Mouse (Mus musculus): ENCODE measurements at regions not wholly inside any gene's neighbourhood (a gene's known extent, or its start where the extent isn't known, plus 50 kb on each side); places are given as distances from the start of the nearest gene placed in this dataset.

DNA sequence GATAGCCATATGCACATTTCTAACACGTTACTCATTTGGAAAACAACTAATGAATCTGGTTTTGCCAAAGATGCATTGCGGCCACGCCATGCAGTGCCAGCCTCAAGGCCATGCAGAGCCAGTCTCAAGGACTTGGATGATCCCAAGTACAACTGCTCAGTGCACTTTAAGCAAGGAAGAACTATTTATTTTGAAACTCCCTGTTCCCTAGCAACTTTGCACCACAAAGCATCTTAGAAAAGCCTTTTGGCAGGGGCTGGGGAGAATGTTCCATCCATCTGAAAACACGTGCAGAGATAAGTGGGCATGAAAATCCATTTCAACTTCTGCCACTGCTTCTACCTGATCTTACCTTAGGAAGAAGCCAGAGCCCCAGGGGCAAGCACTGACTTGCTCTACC, 182.1 kb upstream of the Phactr1 start:
- Histone ChIP-seq H3K36me3 (replicated peaks; ENCODE audit: low read length) (no peaks in the 10 kb centered on the region), H3K27me3 (replicated peaks) (no peaks in the 10 kb centered on the region), H3K4me3 (replicated peaks) (no peak overlapping the region), H3K9me3 (no peaks in the 10 kb centered on the region), H3K4me1 (no peaks in the 10 kb centered on the region)
- TF ChIP-seq GATA1 (IDR thresholded peaks at IDR 0.05; ENCODE audit: borderline replicate concordance, low read length) (no peak), FLI1 (IDR thresholded peaks at IDR 0.05; ENCODE audit: low read length) (no peak)

DNA sequence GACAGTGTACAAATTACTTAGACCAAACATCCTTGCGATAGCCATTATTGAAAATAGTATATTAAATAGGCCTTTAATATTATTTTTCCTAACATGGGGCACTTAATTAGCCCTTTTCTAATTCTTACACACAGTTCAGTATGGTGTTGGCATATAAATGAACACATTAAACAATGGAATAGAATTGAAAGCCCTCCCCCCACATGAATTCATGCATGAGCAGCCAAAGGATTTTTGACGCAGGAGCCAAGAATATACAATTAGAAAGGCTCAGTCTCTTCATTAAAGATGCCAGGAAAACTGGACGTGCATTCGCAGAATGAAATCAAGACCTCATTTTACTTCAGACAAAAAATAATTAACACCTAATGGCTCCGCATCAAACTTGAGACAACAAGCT, 172.9 kb upstream of the Phactr1 start:
- TF ChIP-seq GATA1 (IDR thresholded peaks at IDR 0.05; ENCODE audit: borderline replicate concordance, low read length) (no peak), FLI1 (IDR thresholded peaks at IDR 0.05; ENCODE audit: low read length) (no peak)
- H3K36me3 ChIP-seq (replicated peaks; ENCODE audit: low read length): no peaks in the 10 kb centered on the region
- H3K27me3 ChIP-seq (replicated peaks): no peaks in the 10 kb centered on the region
- H3K9me3 ChIP-seq: no peaks in the 10 kb centered on the region
- H3K4me3 ChIP-seq (replicated peaks): no peak overlapping the region
- H3K4me1 ChIP-seq: no peaks in the 10 kb centered on the region

DNA sequence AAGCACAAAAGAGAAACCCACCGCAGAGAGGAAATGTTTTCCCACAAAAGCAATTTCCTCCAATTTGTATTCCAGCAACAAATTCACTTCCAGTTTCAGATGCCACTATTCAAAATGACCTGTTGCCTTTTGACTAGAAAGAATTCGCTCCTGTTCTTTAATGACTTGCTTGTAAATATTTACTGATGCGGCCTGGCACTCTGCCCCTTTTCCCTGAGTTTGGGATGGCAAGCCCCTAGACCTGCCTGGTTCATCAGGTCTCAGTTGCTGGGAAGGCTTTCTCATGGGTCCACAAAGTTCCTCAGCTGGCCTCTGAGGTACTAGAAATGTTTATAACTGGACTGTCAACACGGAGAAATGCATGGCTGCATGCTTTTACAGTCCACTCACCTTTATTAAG, 161.7 kb upstream of the Phactr1 start:
- Histone ChIP-seq H3K27me3 (replicated peaks) (no peaks in the 10 kb centered on the region), H3K9me3 (peaks cover 3% of the 10 kb centered on the region; the same call in 1 of the 2 replicates), H3K4me1 (no peaks in the 10 kb centered on the region), H3K36me3 (replicated peaks; ENCODE audit: low read length) (no peaks in the 10 kb centered on the region), H3K4me3 (replicated peaks) (no peak overlapping the region)
- no peak for TF ChIP-seq GATA1 (IDR thresholded peaks at IDR 0.05; ENCODE audit: borderline replicate concordance, low read length)
- TF ChIP-seq FLI1 (IDR thresholded peaks at IDR 0.05; ENCODE audit: low read length): no peak

DNA sequence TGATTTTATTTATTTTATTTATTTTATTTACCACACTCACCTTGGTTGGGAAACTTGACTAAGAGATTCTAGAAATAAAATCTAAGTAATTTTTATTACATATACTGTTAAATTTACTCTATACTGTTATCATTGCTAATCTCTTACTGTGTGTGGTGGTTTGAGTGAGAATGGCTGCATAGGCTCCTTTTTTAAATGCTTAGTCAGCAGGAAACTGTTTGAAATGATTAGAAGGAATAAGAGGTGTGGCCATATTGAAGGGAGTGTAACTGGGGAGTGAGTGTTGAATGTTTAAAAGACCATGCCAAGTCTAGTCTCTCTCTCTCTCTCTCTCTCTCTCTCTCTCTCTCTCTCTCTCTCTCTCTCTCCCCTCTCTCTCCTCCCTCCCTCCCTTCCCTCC, 157.9 kb upstream of the Phactr1 start:
- Histone ChIP-seq H3K9me3 (peaks cover 3% of the 10 kb centered on the region; the same call in 1 of the 2 replicates), H3K36me3 (replicated peaks; ENCODE audit: low read length) (no peaks in the 10 kb centered on the region), H3K4me1 (no peaks in the 10 kb centered on the region), H3K27me3 (replicated peaks) (no peaks in the 10 kb centered on the region), H3K4me3 (replicated peaks) (no peak overlapping the region)
- TF ChIP-seq GATA1 (IDR thresholded peaks at IDR 0.05; ENCODE audit: borderline replicate concordance, low read length) (no peak), FLI1 (IDR thresholded peaks at IDR 0.05; ENCODE audit: low read length) (no peak)

DNA sequence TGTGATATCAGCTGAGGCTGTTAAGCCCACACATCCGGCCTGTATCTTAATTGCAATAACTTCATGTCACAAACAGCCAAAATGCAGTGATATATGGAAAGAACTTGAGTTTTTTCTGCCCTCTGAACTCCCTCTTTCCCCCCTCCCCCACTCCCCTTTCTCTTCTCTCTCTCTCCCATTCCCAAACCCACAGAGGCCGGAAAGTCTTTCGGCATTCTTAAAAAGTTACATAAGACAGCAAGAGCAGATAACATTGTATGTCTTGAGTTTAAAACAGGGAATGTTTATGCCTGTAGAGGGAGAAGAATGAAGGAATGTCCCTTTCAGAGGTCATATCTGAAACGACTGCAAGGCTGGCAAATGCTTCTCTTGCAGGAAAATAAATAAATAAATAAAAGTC, 154.3 kb upstream of the Phactr1 start:
- Histone ChIP-seq H3K27me3 (replicated peaks) (no peaks in the 10 kb centered on the region), H3K4me1 (no peaks in the 10 kb centered on the region), H3K9me3 (peaks cover 3% of the 10 kb centered on the region; the same call in 1 of the 2 replicates), H3K36me3 (replicated peaks; ENCODE audit: low read length) (no peaks in the 10 kb centered on the region), H3K4me3 (replicated peaks) (no peak overlapping the region)
- TF ChIP-seq FLI1 (IDR thresholded peaks at IDR 0.05; ENCODE audit: low read length): no peak
- no peak for TF ChIP-seq GATA1 (IDR thresholded peaks at IDR 0.05; ENCODE audit: borderline replicate concordance, low read length)

DNA sequence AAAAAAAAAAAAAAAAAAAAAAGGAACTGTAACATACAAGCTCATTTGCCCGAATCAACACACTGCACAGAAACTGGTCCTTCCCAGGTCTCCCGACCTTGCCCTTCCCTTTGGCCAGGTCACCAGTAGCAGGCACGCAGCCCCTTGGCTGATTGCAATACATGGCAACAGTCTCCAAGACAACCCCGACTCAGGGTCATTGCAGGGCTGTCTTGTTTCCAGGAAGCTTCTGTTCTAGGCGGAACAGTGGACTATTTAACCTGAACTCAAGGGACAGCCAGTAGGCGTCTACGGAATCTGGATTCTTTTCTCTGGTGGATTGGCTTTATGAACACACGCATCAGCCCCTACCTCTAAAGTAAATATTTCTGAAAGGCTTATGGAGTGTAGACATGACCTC, 153.5 kb upstream of the Phactr1 start:
- Histone ChIP-seq H3K4me1 (no peaks in the 10 kb centered on the region), H3K4me3 (replicated peaks) (no peak overlapping the region), H3K9me3 (peaks cover 3% of the 10 kb centered on the region; the same call in 1 of the 2 replicates), H3K27me3 (replicated peaks) (no peaks in the 10 kb centered on the region), H3K36me3 (replicated peaks; ENCODE audit: low read length) (no peaks in the 10 kb centered on the region)
- TF ChIP-seq GATA1 (IDR thresholded peaks at IDR 0.05; ENCODE audit: borderline replicate concordance, low read length) (no peak), FLI1 (IDR thresholded peaks at IDR 0.05; ENCODE audit: low read length) (no peak)

DNA sequence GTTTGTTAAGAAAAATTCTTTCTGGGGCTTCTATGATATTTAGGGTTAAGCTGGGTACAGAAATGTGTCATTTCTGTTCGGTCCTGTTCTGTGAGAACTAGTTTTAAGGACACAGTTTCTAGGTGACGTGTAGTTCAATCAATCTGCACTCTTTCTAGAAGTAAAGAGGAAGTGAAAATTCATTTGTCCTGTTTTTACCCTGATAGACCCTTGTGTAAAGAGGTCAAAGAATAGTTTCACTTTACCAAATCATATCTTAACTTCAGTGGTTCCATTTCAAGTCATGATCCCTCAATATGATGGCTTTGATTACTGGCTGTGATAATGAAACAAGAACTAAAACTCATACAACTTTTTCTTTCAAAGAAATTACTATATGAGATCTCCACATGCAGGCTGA, 152.3 kb upstream of the Phactr1 start:
- H3K27me3 ChIP-seq (replicated peaks): no peaks in the 10 kb centered on the region
- H3K36me3 ChIP-seq (replicated peaks; ENCODE audit: low read length): no peaks in the 10 kb centered on the region

DNA sequence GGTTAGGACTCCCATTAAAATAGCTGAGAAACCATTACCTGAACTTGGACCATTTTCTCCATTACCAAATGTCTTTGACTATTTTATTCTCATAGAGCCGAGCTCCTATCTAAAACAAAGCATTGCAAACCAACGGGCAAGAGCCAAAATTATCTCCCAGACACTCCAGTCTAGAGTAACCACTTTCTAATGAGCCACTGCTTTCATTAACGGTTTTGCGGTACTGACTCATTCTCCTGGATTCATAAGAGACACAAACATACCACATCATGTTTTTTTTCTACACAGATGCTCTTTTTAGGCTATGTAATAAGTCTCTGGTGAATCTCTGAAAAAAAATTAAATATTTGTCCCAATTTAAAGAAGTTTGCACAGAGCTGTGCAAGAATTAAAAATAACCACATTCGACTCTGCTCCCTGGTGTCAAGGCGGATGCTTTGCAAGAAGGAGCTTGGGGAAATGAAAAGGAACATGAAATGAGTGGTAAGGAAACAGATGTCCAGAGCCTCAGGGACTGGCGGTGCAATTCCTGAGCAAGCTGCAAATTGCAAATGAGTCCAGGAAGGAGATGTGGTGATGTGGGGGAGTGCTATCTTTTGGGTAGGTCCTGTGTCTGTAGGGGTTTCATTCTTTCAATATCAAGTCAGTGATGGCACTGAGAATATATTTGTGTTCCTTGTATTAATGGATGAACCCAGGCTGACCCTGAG, 143.8 kb upstream of the Phactr1 start:
- TF ChIP-seq GATA1 (IDR thresholded peaks at IDR 0.05; ENCODE audit: borderline replicate concordance, low read length): no peak
- TF ChIP-seq FLI1 (IDR thresholded peaks at IDR 0.05; ENCODE audit: low read length): no peak
- peaks cover 19% of the 10 kb centered on the region for H3K9me3 ChIP-seq

More for the DNA sequence above, 152.3 kb upstream of the Phactr1 start:
- H3K4me1 ChIP-seq: no peaks in the 10 kb centered on the region
- H3K9me3 ChIP-seq: no peaks in the 10 kb centered on the region
- no peak overlapping the region for H3K4me3 ChIP-seq (replicated peaks)
- TF ChIP-seq GATA1 (IDR thresholded peaks at IDR 0.05; ENCODE audit: borderline replicate concordance, low read length) (no peak), FLI1 (IDR thresholded peaks at IDR 0.05; ENCODE audit: low read length) (no peak)

DNA sequence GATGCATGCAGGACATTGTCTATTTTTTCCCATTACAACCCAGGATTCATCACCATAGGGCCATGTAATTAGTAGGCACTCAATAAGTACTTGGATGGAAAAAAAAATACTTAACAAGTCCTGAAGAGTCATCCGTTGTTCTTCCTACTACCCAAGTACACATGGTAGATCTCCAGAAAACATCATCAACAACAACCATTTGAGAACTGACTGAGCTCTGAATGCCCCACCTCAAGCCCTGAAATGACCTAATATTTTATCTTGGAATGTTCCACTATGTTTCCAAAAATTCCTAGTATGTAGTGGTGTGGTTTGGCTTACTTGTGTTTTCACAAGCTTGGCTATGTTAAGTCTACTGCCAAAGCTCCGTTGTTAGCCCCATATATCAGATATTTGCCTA, 142.4 kb upstream of the Phactr1 start:
- TF ChIP-seq FLI1 (IDR thresholded peaks at IDR 0.05; ENCODE audit: low read length) (no peak), GATA1 (IDR thresholded peaks at IDR 0.05; ENCODE audit: borderline replicate concordance, low read length) (no peak)
- H3K36me3 ChIP-seq (replicated peaks; ENCODE audit: low read length): no peaks in the 10 kb centered on the region
- no peak overlapping the region for H3K4me3 ChIP-seq (replicated peaks)
- H3K4me1 ChIP-seq: no peaks in the 10 kb centered on the region
- peaks cover 24% of the 10 kb centered on the region for H3K9me3 ChIP-seq
- H3K27me3 ChIP-seq (replicated peaks): no peaks in the 10 kb centered on the region

More for the DNA sequence above, 143.8 kb upstream of the Phactr1 start:
- H3K36me3 ChIP-seq (replicated peaks; ENCODE audit: low read length): no peaks in the 10 kb centered on the region
- H3K4me1 ChIP-seq: no peaks in the 10 kb centered on the region
- H3K27me3 ChIP-seq (replicated peaks): no peaks in the 10 kb centered on the region
- H3K4me3 ChIP-seq (replicated peaks): no peak overlapping the region

DNA sequence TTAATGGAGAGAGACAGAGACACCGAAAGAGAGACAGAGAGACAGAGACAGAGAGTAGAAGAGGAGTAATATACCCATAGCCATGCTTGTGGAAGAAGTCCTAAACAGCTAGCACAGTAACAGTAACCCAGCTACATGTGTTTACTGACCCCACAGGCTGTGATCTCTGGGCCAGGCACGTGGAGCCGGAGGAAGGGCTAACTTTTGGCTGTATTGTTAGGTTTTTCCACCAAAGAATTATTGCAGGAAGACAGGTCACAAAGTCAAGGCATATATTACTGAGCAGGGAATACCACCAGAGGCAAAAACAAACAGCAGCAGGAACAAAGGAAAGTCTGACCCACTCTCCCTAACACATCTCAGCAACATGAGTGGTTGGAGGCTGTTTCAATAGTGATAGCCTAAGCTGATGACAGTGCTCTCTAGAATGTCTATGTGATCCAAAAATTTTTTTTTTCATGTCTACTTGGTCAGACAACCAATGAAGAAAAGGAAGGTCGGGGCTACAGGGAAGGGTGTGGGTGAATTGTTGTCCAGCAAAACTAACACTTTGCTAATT, 135.8 kb upstream of the Phactr1 start:
- Histone ChIP-seq H3K36me3 (replicated peaks; ENCODE audit: low read length) (no peaks in the 10 kb centered on the region), H3K4me3 (replicated peaks) (no peak overlapping the region), H3K9me3 (peaks cover 23% of the 10 kb centered on the region), H3K27me3 (replicated peaks) (no peaks in the 10 kb centered on the region), H3K4me1 (no peaks in the 10 kb centered on the region)
- TF ChIP-seq FLI1 (IDR thresholded peaks at IDR 0.05; ENCODE audit: low read length) (no peak), GATA1 (IDR thresholded peaks at IDR 0.05; ENCODE audit: borderline replicate concordance, low read length) (no peak)
